9 mouse cellular contexts compared by ENCODE assay signal in the genomic region with DNA sequence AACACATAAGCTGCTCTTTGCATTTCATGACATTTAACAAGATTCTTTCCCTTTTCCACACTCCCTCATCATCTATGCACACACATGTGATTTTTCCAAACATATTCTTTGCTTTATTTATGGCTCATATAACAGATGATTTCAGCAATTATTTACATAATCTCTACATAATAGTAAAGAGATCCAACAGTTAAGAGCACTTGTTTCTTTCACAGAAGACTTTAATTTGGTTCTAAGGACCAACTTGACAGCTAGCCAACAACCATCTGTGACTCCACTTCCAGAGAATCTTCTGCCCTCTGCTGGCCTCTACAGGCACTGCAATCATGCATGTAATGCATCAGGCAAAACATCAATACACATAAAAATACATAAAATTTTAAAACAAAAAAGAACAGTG. TPM values are rescaled to one million over a fixed set of nuclear protein-coding genes. Genes with fewer than 3 reads are reported as not detected.
DNase-seq lines count a peak whose midpoint lies in the region; ATAC-seq and TF ChIP-seq lines count a peak whose summit lies in the region.
"Had no signal": no experiment of that assay in that cellular context is flagged by ENCODE, and none has a peak within 500 bp of the region (broad histone marks: within the 10 kb centered on the region; RNA-seq: fewer than 3 reads in every experiment).

No protein-coding gene starts in this region.

- TF ChIP-seq POLR2A in heart, adult 2 months (IDR thresholded peaks at IDR 0.05; ENCODE audit: insufficient read depth, low read depth, low read length) = no peak
- no peak for TF ChIP-seq POLR2A in thymus, adult 2 months (IDR thresholded peaks at IDR 0.05; ENCODE audit: control insufficient read depth, extremely low read depth, insufficient read depth, low read length, poor library complexity)

- H3K27ac ChIP-seq in heart, adult 2 months = no peak overlapping the region
- H3K27ac ChIP-seq in heart, embryonic 10.5 days = no peak overlapping the region
- H3K27ac ChIP-seq in forebrain, embryonic 11.5 days (ENCODE audit: low read depth, low read length) = no peak overlapping the region
- no peak overlapping the region for H3K27ac ChIP-seq in thymus, adult 2 months (ENCODE audit: control insufficient read depth, insufficient read depth, low read length)

- H3K4me1 ChIP-seq in heart, adult 2 months (ENCODE audit: control insufficient read depth, insufficient read depth, low read length) = no peaks in the 10 kb centered on the region
- no peaks in the 10 kb centered on the region for H3K4me1 ChIP-seq in heart, embryonic 10.5 days
- no peaks in the 10 kb centered on the region for H3K4me1 ChIP-seq in forebrain, embryonic 11.5 days (replicated peaks; ENCODE audit: control insufficient read depth, insufficient read depth, low read length)
- H3K4me1 ChIP-seq in thymus, adult 2 months (replicated peaks; ENCODE audit: control insufficient read depth, insufficient read depth, low read length) = no peaks in the 10 kb centered on the region

- DNase-seq in heart, adult 2 months = no peak
- DNase-seq in heart, embryonic 10.5 days (ENCODE audit: low spot score) = no peak
- peak; percentile 55 for DNase-seq in 3T3-L1 (ENCODE audit: low read depth, low spot score)
- DNase-seq in adrenal gland, adult 2 months = peak; percentile 62
- peak; percentile 60 for DNase-seq in forebrain, embryonic 11.5 days (ENCODE audit: low spot score)
- peak; percentile 75 to 89 for DNase-seq in layer of hippocampus, adult 8-10 months (ENCODE audit: low spot score in 2 of 2)
- peak; percentile 75 for DNase-seq in ovary, postnatal 14 days (ENCODE audit: low spot score)
- no peak for DNase-seq in thymus, adult 2 months

- H3K79me2 ChIP-seq in heart, adult 2 months (replicated peaks; ENCODE audit: control insufficient read depth, insufficient read depth, low read length) = no peaks in the 10 kb centered on the region

- H3K36me3 ChIP-seq in heart, adult 2 months (ENCODE audit: control insufficient read depth, insufficient read depth, low read length) = no peaks in the 10 kb centered on the region
- no peaks in the 10 kb centered on the region for H3K36me3 ChIP-seq in heart, embryonic 10.5 days
- H3K36me3 ChIP-seq in forebrain, embryonic 11.5 days (ENCODE audit: control insufficient read depth, insufficient read depth, low read length) = no peaks in the 10 kb centered on the region
- no peaks in the 10 kb centered on the region for H3K36me3 ChIP-seq in thymus, adult 2 months (ENCODE audit: control insufficient read depth, insufficient read depth, low read length)

- TF ChIP-seq CTCF in heart, adult 2 months (IDR thresholded peaks at IDR 0.05) = peak; percentile 68
- TF ChIP-seq CTCF in thymus, adult 2 months (IDR thresholded peaks at IDR 0.05; ENCODE audit: borderline replicate concordance, control insufficient read depth, extremely low read depth, insufficient read depth, low read length, poor library complexity) = no peak

- no peaks in the 10 kb centered on the region for H3K9me3 ChIP-seq in heart, embryonic 10.5 days
- H3K9me3 ChIP-seq in forebrain, embryonic 11.5 days (ENCODE audit: control insufficient read depth, low read length) = no peaks in the 10 kb centered on the region

- TF ChIP-seq EP300 in heart, adult 2 months (IDR thresholded peaks at IDR 0.05; ENCODE audit: insufficient read depth, low read depth, low read length) = no peak

- no peak overlapping the region for H3K4me3 ChIP-seq in heart, adult 2 months
- H3K4me3 ChIP-seq in heart, embryonic 10.5 days = no peak overlapping the region
- H3K4me3 ChIP-seq in forebrain, embryonic 11.5 days (ENCODE audit: low read depth, low read length) = no peak overlapping the region
- no peak overlapping the region for H3K4me3 ChIP-seq in thymus, adult 2 months (ENCODE audit: control insufficient read depth, insufficient read depth, low read length)

- no peak overlapping the region for H3K9ac ChIP-seq in heart, adult 2 months (ENCODE audit: low read depth, low read length)
- H3K9ac ChIP-seq in forebrain, embryonic 11.5 days (ENCODE audit: low read length) = no peak overlapping the region

- intact Hi-C loops in heart, adult 2 months (cut with DNase I) = no loop called here

- ATAC-seq in forebrain, embryonic 11.5 days (replicated peaks; ENCODE audit: low FRiP score) = peak; percentile 21; the same call in 1 of the 2 replicates

- no peak overlapping the region for H3K4me2 ChIP-seq in forebrain, embryonic 11.5 days (ENCODE audit: low read depth, low read length, severe bottlenecking)

- no peaks in the 10 kb centered on the region for H3K27me3 ChIP-seq in heart, adult 2 months (ENCODE audit: control insufficient read depth, insufficient read depth, low read length)
- H3K27me3 ChIP-seq in heart, embryonic 10.5 days (ENCODE audit: insufficient read depth, poor library complexity, severe bottlenecking) = no peaks in the 10 kb centered on the region
- no peaks in the 10 kb centered on the region for H3K27me3 ChIP-seq in forebrain, embryonic 11.5 days (ENCODE audit: control insufficient read depth, insufficient read depth, low read length)
- H3K27me3 ChIP-seq in thymus, adult 2 months (ENCODE audit: control insufficient read depth, insufficient read depth, low read length) = no peaks in the 10 kb centered on the region

RNA-seq across cellular contexts. Expression of a gene that starts 28.6 kb away (rescaled TPM):
- total RNA-seq in heart, adult 2 months (2021) = not detected
- not detected in 2 replicates for polyA plus RNA-seq in heart, adult 2 months (2012; rRNA removed)
- polyA plus RNA-seq in heart, embryonic 10.5 days (2016; fragmentation: Nextera tagmentation; extraction: Ambion mirVana) = not detected in 2 replicates
- under 1 TPM in 1 of 2 experiments, not detected in 1; 0.14 TPM for total RNA-seq in adrenal gland, adult 2 months (2021)
- 0.06 TPM in 1 of 2 replicates, not detected in the other for polyA plus RNA-seq in adrenal gland, adult 2 months (2012; rRNA removed)
- 1.4 and 1.6 TPM in 2 replicates for polyA plus RNA-seq in forebrain, embryonic 11.5 days (2014; fragmentation: Nextera tagmentation; extraction: Ambion mirVana)
- total RNA-seq in layer of hippocampus, adult 8-10 months (2022) = 10 to 100 TPM; 71.8 to 96.0 (median 85.4) TPM
- not detected in 2 replicates for polyA plus RNA-seq in thymus, adult 2 months (2012; rRNA removed)
- total RNA-seq: hematopoietic stem cell, adult 5-6 weeks had no signal

Comparison
In these comparisons a context has a peak if more than half of its experiments do, and no peak if none do; other contexts are left out.
1. DNase-seq: peak in 3T3-L1 (single experiment), adrenal gland, adult 2 months (single experiment), forebrain, embryonic 11.5 days (single experiment), layer of hippocampus, adult 8-10 months (2 of 2) and ovary, postnatal 14 days (single experiment); none in heart, adult 2 months (0 of 2), heart, embryonic 10.5 days (single experiment) and thymus, adult 2 months (single experiment).